Mouse (Mus musculus): ENCODE measurements at regions not wholly inside any gene's neighbourhood (a gene's known extent, or its start where the extent isn't known, plus 50 kb on each side); places are given as distances from the start of the nearest gene placed in this dataset.
"Not testable (repeated sequence)": the region's sequence is repeated elsewhere in the genome, so short reads cannot be mapped to it uniquely, and the experiment has no call there.

DNA sequence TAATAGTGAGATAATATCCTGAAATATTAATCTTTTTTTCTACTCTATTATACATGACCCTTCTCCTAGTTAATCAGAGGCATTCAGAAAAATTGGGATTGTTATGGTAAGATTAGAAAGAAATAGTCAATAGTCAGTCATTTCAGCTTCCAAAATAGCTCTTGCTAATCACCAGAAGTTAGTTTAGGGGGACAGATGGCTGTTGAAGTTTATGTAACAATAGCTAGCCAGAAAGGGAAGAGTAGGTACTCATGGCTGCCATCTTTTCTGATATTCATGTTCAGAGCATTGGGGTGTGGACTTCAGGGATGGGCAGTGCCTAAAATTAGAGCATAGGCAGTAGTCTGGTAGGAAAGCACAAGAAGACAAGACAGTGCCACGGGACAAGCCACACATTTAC, 306.8 kb upstream of the Ercc4 start:
- Histone ChIP-seq H3K9me3 (ENCODE audit: control insufficient read depth, low read length) (no peaks in the 10 kb centered on the region), H3K27me3 (ENCODE audit: control insufficient read depth, insufficient read depth, low read length) (no peaks in the 10 kb centered on the region), H3K36me3 (ENCODE audit: control insufficient read depth, insufficient read depth, low read length) (no peaks in the 10 kb centered on the region), H3K27ac (replicated peaks; ENCODE audit: low read depth, low read length) (no peak overlapping the region), H3K4me2 (ENCODE audit: low read length) (no peak overlapping the region), H3K9ac (replicated peaks; ENCODE audit: low read length) (no peak overlapping the region), H3K4me1 (ENCODE audit: control insufficient read depth, insufficient read depth, low read length) (no peaks in the 10 kb centered on the region), H3K4me3 (replicated peaks; ENCODE audit: low read depth, low read length) (no peak overlapping the region)
- DNase-seq (no peak), ATAC-seq (ENCODE audit: low FRiP score, low TSS enrichment) (no peak)
- WGBS: 58% methylated on average over 1 of the region's 1 CpGs

DNA sequence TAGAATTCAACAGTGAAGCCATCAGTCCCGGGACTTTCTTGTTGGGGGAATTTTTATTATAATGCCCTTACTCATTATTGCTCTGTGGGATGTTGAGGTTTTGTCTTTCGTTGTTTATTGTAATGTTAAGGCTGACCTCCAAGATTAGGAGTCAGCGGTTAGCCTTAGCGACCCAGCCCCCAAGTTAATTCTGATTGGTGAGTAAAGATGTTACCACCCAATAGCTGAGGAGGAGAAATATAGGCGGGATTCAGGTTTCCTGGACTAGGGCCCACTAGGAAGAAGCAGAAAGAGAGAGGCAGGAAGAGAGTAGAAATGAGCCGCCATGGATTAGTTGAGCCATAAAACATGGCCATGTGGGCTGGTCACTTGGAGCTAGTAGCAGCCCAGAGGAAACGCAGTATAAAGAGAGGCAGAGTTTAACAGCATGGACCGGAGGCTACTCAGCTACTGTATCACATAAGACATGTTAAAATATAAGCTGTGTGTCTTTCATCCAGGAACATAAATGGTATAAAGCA, 302.1 kb upstream of the Ercc4 start:
- WGBS: 52% methylated on average over 8 of the region's 8 CpGs
- DNase-seq (no peak), ATAC-seq (ENCODE audit: low FRiP score, low TSS enrichment) (no peak)
- no peaks in the 10 kb centered on the region for H3K9me3 ChIP-seq (ENCODE audit: control insufficient read depth, low read length)
- H3K4me3 ChIP-seq (replicated peaks; ENCODE audit: low read depth, low read length): no peak overlapping the region
- no peaks in the 10 kb centered on the region for H3K4me1 ChIP-seq (ENCODE audit: control insufficient read depth, insufficient read depth, low read length)
- no peaks in the 10 kb centered on the region for H3K36me3 ChIP-seq (ENCODE audit: control insufficient read depth, insufficient read depth, low read length)
- no peak overlapping the region for H3K4me2 ChIP-seq (ENCODE audit: low read length)
- no peak overlapping the region for H3K27ac ChIP-seq (replicated peaks; ENCODE audit: low read depth, low read length)
- H3K27me3 ChIP-seq (ENCODE audit: control insufficient read depth, insufficient read depth, low read length): no peaks in the 10 kb centered on the region
- no peak overlapping the region for H3K9ac ChIP-seq (replicated peaks; ENCODE audit: low read length)

DNA sequence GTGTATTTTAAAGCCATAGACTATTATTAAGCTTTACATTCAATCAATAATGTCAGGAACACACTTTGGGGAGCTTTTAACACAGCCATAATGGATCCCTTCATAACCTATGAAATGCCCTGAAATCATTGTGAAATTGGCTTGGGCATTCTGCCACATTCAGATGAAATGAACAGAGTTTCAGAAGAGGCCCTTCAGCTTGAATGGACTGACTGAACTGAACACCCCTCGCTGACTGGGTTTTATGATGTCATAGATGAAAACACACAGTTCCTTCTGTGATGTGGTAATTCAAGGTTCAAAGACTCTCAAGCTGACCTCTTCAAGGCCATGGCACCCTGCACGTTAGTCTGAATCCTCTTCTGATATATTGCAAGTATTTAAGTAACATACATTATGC, 298.4 kb upstream of the Ercc4 start:
- DNase-seq (no peak), ATAC-seq (ENCODE audit: low FRiP score, low TSS enrichment) (no peak)
- H3K4me1 ChIP-seq (ENCODE audit: control insufficient read depth, insufficient read depth, low read length): no peaks in the 10 kb centered on the region
- no peak overlapping the region for H3K9ac ChIP-seq (replicated peaks; ENCODE audit: low read length)
- no peak overlapping the region for H3K4me2 ChIP-seq (ENCODE audit: low read length)
- 70% methylated on average over 2 of the region's 2 CpGs for WGBS
- H3K27me3 ChIP-seq (ENCODE audit: control insufficient read depth, insufficient read depth, low read length): no peaks in the 10 kb centered on the region
- no peaks in the 10 kb centered on the region for H3K9me3 ChIP-seq (ENCODE audit: control insufficient read depth, low read length)
- no peak overlapping the region for H3K27ac ChIP-seq (replicated peaks; ENCODE audit: low read depth, low read length)
- no peaks in the 10 kb centered on the region for H3K36me3 ChIP-seq (ENCODE audit: control insufficient read depth, insufficient read depth, low read length)
- no peak overlapping the region for H3K4me3 ChIP-seq (replicated peaks; ENCODE audit: low read depth, low read length)

DNA sequence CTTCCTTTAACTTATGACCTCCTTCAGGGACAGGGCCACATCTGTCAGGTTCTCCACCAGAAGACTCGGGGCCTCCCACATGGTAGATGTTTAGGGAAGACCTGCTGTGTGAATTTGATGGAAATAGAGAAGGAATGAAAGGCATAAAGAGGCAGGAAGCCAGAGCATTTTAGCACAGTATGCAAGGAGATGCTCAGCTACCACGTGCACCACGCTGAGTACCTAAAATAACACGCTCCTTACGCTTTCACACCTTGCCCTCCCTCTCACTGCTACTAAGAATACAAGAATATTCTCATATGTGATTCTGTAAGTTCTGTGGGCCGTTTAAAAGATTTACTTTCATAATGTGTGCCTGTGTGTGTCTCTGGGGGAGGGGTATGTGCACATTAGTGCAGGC, 284.8 kb upstream of the Ercc4 start:
- 87% methylated on average over 6 of the region's 6 CpGs for WGBS
- H3K27ac ChIP-seq (replicated peaks; ENCODE audit: low read depth, low read length): no peak overlapping the region

DNA sequence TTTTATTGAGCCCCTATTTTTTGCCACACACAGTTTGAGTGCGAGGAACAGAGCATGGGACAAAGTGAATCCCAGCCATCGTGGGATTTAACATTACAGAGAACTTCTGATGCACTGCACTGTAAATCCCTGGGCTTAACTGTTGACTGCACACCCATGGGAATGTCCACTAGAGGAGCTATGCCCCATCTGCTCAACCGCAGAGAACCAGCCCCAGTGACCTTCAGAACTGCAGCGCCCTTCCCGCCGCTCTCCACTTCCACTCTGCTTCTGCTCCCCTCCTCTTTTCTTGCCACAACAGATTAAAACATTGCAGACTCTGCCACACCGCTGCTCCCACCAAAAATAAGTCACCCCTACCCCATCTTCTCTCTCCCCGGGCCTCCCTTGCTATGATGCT, 283.3 kb upstream of the Ercc4 start:
- Histone ChIP-seq H3K4me1 (ENCODE audit: control insufficient read depth, insufficient read depth, low read length) (no peaks in the 10 kb centered on the region), H3K4me3 (replicated peaks; ENCODE audit: low read depth, low read length) (no peak overlapping the region), H3K9ac (replicated peaks; ENCODE audit: low read length) (no peak overlapping the region), H3K36me3 (ENCODE audit: control insufficient read depth, insufficient read depth, low read length) (no peaks in the 10 kb centered on the region), H3K9me3 (ENCODE audit: control insufficient read depth, low read length) (no peaks in the 10 kb centered on the region), H3K27me3 (ENCODE audit: control insufficient read depth, insufficient read depth, low read length) (no peaks in the 10 kb centered on the region), H3K4me2 (ENCODE audit: low read length) (no peak overlapping the region), H3K27ac (replicated peaks; ENCODE audit: low read depth, low read length) (no peak overlapping the region)
- DNase-seq (no peak), ATAC-seq (ENCODE audit: low FRiP score, low TSS enrichment) (no peak)
- 67% methylated on average over 8 of the region's 8 CpGs for WGBS

More for the DNA sequence above, 284.8 kb upstream of the Ercc4 start:
- no peaks in the 10 kb centered on the region for H3K36me3 ChIP-seq (ENCODE audit: control insufficient read depth, insufficient read depth, low read length)
- H3K4me1 ChIP-seq (ENCODE audit: control insufficient read depth, insufficient read depth, low read length): no peaks in the 10 kb centered on the region
- no peak for DNase-seq
- H3K27me3 ChIP-seq (ENCODE audit: control insufficient read depth, insufficient read depth, low read length): no peaks in the 10 kb centered on the region
- H3K9ac ChIP-seq (replicated peaks; ENCODE audit: low read length): no peak overlapping the region
- ATAC-seq (ENCODE audit: low FRiP score, low TSS enrichment): no peak
- no peak overlapping the region for H3K4me3 ChIP-seq (replicated peaks; ENCODE audit: low read depth, low read length)
- H3K9me3 ChIP-seq (ENCODE audit: control insufficient read depth, low read length): no peaks in the 10 kb centered on the region
- H3K4me2 ChIP-seq (ENCODE audit: low read length): no peak overlapping the region

DNA sequence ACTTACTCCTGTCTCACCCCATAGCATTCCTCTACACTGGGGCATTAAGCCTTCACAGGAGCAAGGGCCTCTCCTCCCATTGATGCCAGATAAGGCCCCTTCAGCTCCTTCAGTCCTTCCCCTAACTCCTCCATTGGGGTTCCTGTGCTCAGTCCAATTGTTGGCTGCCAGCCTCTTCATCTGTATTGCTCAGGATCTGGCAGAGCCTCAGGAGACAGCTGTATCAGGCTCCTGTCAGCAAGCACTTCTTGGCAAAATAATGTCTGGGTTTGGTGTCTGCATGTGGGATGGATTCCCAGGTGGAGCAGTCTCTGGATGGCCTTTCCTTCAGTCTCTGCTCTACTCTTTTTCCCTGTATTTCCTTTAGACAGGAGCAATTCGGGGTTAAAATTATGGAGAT, 278.2 kb upstream of the Ercc4 start:
- ATAC-seq (ENCODE audit: low FRiP score, low TSS enrichment); H3K9me3 ChIP-seq (ENCODE audit: control insufficient read depth, low read length); H3K4me2 ChIP-seq (ENCODE audit: low read length); H3K9ac ChIP-seq (replicated peaks; ENCODE audit: low read length); H3K27me3 ChIP-seq (ENCODE audit: control insufficient read depth, insufficient read depth, low read length); H3K27ac ChIP-seq (replicated peaks; ENCODE audit: low read depth, low read length); H3K4me3 ChIP-seq (replicated peaks; ENCODE audit: low read depth, low read length); DNase-seq; H3K4me1 ChIP-seq (ENCODE audit: control insufficient read depth, insufficient read depth, low read length); H3K36me3 ChIP-seq (ENCODE audit: control insufficient read depth, insufficient read depth, low read length): not testable (repeated sequence)
- WGBS: 67% methylated on average over 1 of the region's 1 CpGs

DNA sequence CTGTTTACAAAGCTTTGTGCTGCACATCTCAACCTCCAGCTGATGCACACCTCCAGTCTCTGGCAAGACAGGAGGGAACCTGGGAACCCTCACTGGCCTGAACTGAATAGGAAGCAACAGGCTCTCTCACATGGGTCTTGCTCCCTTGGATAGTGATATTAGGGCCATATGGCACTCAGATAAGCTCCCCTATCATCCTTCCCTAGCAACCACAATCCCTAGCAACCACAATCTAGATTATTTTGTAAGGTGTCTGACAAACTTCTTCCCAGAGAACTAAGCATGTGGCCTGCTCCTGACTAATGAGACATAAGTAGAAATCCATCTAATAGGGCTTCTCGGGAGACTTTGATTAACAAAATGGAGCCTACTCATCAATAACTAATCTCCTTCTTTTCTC, 253.1 kb upstream of the Ercc4 start:
- H3K27me3 ChIP-seq (ENCODE audit: control insufficient read depth, insufficient read depth, low read length): no peaks in the 10 kb centered on the region
- no peak overlapping the region for H3K27ac ChIP-seq (replicated peaks; ENCODE audit: low read depth, low read length)
- WGBS: 74% methylated on average over 1 of the region's 1 CpGs
- no peaks in the 10 kb centered on the region for H3K9me3 ChIP-seq (ENCODE audit: control insufficient read depth, low read length)
- ATAC-seq (ENCODE audit: low FRiP score, low TSS enrichment) (no peak), DNase-seq (no peak)
- no peak overlapping the region for H3K4me2 ChIP-seq (ENCODE audit: low read length)
- H3K4me1 ChIP-seq (ENCODE audit: control insufficient read depth, insufficient read depth, low read length): no peaks in the 10 kb centered on the region
- no peak overlapping the region for H3K4me3 ChIP-seq (replicated peaks; ENCODE audit: low read depth, low read length)
- no peak overlapping the region for H3K9ac ChIP-seq (replicated peaks; ENCODE audit: low read length)
- H3K36me3 ChIP-seq (ENCODE audit: control insufficient read depth, insufficient read depth, low read length): no peaks in the 10 kb centered on the region

DNA sequence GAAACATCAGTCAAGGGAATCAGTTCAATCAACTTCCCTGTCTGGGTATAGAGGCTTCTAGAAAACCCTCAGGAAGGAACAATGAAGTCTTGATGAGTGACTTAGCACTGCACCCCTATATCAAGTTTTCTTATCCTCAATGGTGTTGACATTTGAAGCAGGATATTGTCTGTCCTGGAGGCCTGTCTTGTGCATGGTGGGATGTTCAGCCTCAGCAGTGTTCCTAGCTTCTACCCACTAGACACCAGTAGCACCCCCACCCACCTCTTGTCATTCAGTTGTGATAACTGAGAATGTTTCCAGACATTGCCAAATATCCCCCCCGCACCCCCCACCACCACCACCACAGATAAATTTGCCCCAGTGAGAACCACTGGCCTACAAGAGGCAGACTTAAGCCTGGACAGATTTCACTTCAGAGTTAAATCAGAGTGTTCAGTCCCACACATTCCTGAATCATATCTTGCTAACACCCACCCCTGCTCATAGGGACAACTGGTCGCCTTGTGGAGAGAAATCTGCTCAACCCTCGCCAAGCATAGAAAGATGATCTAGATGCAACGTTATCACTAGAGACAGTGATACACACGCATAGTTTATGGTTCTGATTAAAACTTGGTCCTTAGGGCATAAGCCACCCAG, 249.6 kb upstream of the Ercc4 start:
- DNase-seq (no peak), ATAC-seq (ENCODE audit: low FRiP score, low TSS enrichment) (no peak)
- H3K27me3 ChIP-seq (ENCODE audit: control insufficient read depth, insufficient read depth, low read length): no peaks in the 10 kb centered on the region
- H3K36me3 ChIP-seq (ENCODE audit: control insufficient read depth, insufficient read depth, low read length): no peaks in the 10 kb centered on the region
- no peaks in the 10 kb centered on the region for H3K4me1 ChIP-seq (ENCODE audit: control insufficient read depth, insufficient read depth, low read length)
- H3K4me3 ChIP-seq (replicated peaks; ENCODE audit: low read depth, low read length): no peak overlapping the region
- H3K9me3 ChIP-seq (ENCODE audit: control insufficient read depth, low read length): no peaks in the 10 kb centered on the region
- no peak overlapping the region for H3K27ac ChIP-seq (replicated peaks; ENCODE audit: low read depth, low read length)
- no peak overlapping the region for H3K4me2 ChIP-seq (ENCODE audit: low read length)
- WGBS: 94% methylated on average over 5 of the region's 5 CpGs
- no peak overlapping the region for H3K9ac ChIP-seq (replicated peaks; ENCODE audit: low read length)

DNA sequence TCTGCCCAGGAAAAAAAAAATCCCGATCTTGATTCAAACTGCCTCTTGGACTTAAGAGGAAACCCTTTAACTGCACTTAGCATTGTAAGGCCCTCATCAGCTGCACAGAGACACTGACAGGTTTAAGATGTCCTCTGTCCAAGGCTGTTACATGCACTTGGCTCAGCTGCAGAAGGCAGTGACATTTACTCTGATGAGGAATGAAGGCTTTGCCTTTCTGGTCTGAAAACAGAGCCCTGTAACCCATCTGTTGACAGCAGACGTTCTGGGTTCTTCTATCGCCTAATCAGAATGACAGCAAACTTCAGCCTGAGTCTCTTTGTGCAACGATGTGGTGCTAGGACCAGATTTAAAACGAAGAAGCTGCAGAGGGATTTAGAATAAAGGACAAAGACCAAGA, 246.9 kb upstream of the Ercc4 start:
- no peak for DNase-seq
- Histone ChIP-seq H3K36me3 (ENCODE audit: control insufficient read depth, insufficient read depth, low read length) (no peaks in the 10 kb centered on the region), H3K9ac (replicated peaks; ENCODE audit: low read length) (no peak overlapping the region), H3K27me3 (ENCODE audit: control insufficient read depth, insufficient read depth, low read length) (no peaks in the 10 kb centered on the region), H3K4me1 (ENCODE audit: control insufficient read depth, insufficient read depth, low read length) (no peaks in the 10 kb centered on the region), H3K9me3 (ENCODE audit: control insufficient read depth, low read length) (no peaks in the 10 kb centered on the region), H3K27ac (replicated peaks; ENCODE audit: low read depth, low read length) (no peak overlapping the region), H3K4me2 (ENCODE audit: low read length) (no peak overlapping the region), H3K4me3 (replicated peaks; ENCODE audit: low read depth, low read length) (no peak overlapping the region)
- WGBS: 47% methylated on average over 5 of the region's 5 CpGs
- no peak for ATAC-seq (ENCODE audit: low FRiP score, low TSS enrichment)

Data from midbrain, embryonic 14.5 days (tissue).